Mouse (Mus musculus) midbrain, embryonic 11.5 days (tissue): ENCODE measurements around the gene Ptges3. TPM values are rescaled to one million over a fixed set of nuclear protein-coding genes. Genes with fewer than 3 reads are reported as not detected.
A peak's percentile ranks its signal among the peaks of the same experiment; 100 is the strongest.

ENCODE experiments used
- ATAC-seq: fragments of 200-750 bp; cut with Nextera tagmentation; 2 replicates; pipeline ENCODE4 v1.8.0; 2017; ENCODE audit warnings: moderate TSS enrichment, moderate library complexity; ENCODE audit not compliant: low FRiP score
- DNase-seq: peaks from one replicate; pipeline ENCODE4 v3.0.0; 2015; ENCODE audit warnings: low spot score; ENCODE audit errors: missing footprints
- H3K27ac ChIP-seq: fragments of 300-500 bp; sonication (generic); 2 replicates; pipeline ENCODE4 v1.5.1; 2014; ENCODE audit warnings: low read depth, low read length
- H3K27me3 ChIP-seq: fragments of 300-500 bp; sonication (generic); 2 replicates; pipeline ENCODE4 v1.6.1; 2014; ENCODE audit warnings: mild to moderate bottlenecking, low read length, moderate library complexity, mixed read lengths; ENCODE audit not compliant: control insufficient read depth, insufficient read depth
- H3K36me3 ChIP-seq: fragments of 300-500 bp; sonication (generic); 2 replicates; pipeline ENCODE4 v1.6.1; 2014; ENCODE audit warnings: mild to moderate bottlenecking, low read length, moderate library complexity, mixed read lengths; ENCODE audit not compliant: control insufficient read depth, insufficient read depth
- H3K4me1 ChIP-seq: fragments of 300-500 bp; sonication (generic); 2 replicates; pipeline ENCODE4 v1.6.1; 2014; ENCODE audit warnings: low read length; ENCODE audit not compliant: control insufficient read depth, insufficient read depth
- H3K4me2 ChIP-seq: fragments of 300-500 bp; sonication (generic); 2 replicates; pipeline ENCODE4 v1.6.1; 2014; ENCODE audit warnings: mild to moderate bottlenecking, moderate library complexity
- H3K4me3 ChIP-seq: fragments of 300-500 bp; sonication (generic); 2 replicates; pipeline ENCODE4 v1.5.1; 2014; ENCODE audit warnings: low read depth, low read length
- H3K9ac ChIP-seq: fragments of 300-500 bp; sonication (generic); 2 replicates; pipeline ENCODE4 v1.6.1; 2014; ENCODE audit warnings: low read length
- H3K9me3 ChIP-seq: fragments of 300-500 bp; sonication (generic); 2 replicates; pipeline ENCODE4 v1.6.1; 2016; ENCODE audit warnings: low read length; ENCODE audit not compliant: control insufficient read depth
- WGBS: fragments of 180-500 bp; shearing (Covaris S2); extraction: QIAGEN DNeasy Blood & Tissue Kit; methylation state at CpG from one replicate; pipeline ENCODE4 v1.1.7; 2014; 5-methylcytosine and 5-hydroxymethylcytosine counted together
- polyA plus RNA-seq: library from polyadenylated mRNA; unstranded; fragments of >200 nt; fragmentation: Nextera tagmentation; extraction: Ambion mirVana; gene quantifications from 2 replicates; pipeline ENCODE4 v1.2.1, GENCODE M21; 2014

Gene Ptges3
- polyA plus RNA-seq, 1 experiment from 2014 or later, result 692 TPM

GRCm38 (mm10) chr10:128037921-128038320 is 20.8 kb upstream of the Ptges3 start:
- DNase-seq (peak; percentile 71), ATAC-seq (no peak)
- peaks cover 20% of the 10 kb centered on the region for H3K4me1 ChIP-seq
- 56% methylated on average over 3 of the region's 3 CpGs for WGBS
- H3K4me3 ChIP-seq, result no peak overlapping the region
- H3K27me3 ChIP-seq, result no peaks in the 10 kb centered on the region
- H3K9ac ChIP-seq, result no peak overlapping the region
- H3K27ac ChIP-seq, result no peak overlapping the region
- peak overlapping the region; percentile 0; the same call in 1 of the 2 replicates for H3K4me2 ChIP-seq
- H3K36me3 ChIP-seq, result peaks cover 13% of the 10 kb centered on the region
- no peaks in the 10 kb centered on the region for H3K9me3 ChIP-seq

DNA sequence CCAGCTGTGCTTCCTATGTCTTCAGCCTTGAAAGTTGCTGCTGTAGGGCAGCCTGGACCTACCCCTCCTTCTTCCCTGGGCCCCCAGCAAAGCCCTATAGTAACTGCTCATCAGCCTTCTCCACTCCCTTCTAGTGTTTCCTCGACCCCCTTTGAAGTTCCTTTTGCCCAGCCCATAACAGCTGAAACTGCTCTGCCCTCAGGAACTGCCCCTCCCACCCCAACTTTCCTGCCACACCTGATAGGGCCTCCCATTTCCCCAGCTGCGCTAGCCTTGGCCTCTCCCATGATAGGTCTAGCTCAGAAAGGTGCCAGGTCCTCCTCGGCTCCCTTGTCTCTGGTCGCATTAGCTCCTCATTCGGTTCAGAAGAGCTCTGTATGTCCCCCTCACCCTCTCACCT is 19.6 kb upstream of the Ptges3 start:
- DNase-seq (peak; percentile 73), ATAC-seq (no peak)
- Histone ChIP-seq H3K27me3 (no peaks in the 10 kb centered on the region), H3K9ac (no peak overlapping the region), H3K27ac (no peak overlapping the region), H3K4me3 (no peak overlapping the region), H3K36me3 (peaks cover 13% of the 10 kb centered on the region), H3K4me1 (peaks cover 20% of the 10 kb centered on the region), H3K4me2 (no peak overlapping the region), H3K9me3 (no peaks in the 10 kb centered on the region)
- 83% methylated on average over 5 of the region's 5 CpGs for WGBS

GRCm38 (mm10) chr10:128039858-128040257 is 18.9 kb upstream of the Ptges3 start:
- Histone ChIP-seq H3K9ac (no peak overlapping the region), H3K36me3 (peaks cover 17% of the 10 kb centered on the region), H3K4me1 (peaks cover 17% of the 10 kb centered on the region), H3K9me3 (no peaks in the 10 kb centered on the region), H3K4me3 (no peak overlapping the region), H3K4me2 (no peak overlapping the region), H3K27ac (no peak overlapping the region), H3K27me3 (no peaks in the 10 kb centered on the region)
- WGBS, result 78% methylated on average over 3 of the region's 3 CpGs
- ATAC-seq (no peak), DNase-seq (no peak)

DNA sequence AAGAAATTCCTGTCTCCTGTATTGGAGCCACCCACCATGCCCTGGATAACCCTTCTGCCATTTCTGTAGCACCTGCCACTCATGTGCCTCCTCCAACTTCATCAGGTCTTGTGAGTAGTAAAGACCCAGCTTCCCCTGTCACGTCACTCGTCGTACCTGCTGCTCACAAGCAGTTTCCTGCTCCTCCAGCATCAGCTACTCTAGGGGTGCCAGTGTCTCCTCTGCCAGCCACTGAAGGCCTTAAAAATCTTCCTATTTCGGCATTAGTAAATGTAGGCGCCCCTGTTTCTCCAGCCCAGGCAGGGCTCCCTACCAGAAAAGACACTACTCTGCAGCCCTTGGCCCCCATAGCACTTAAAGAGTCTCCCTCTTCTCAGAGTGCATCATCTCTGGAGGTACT is 18.5 kb upstream of the Ptges3 start:
- WGBS, result 93% methylated on average over 5 of the region's 5 CpGs
- Histone ChIP-seq H3K9ac (no peak overlapping the region), H3K27ac (no peak overlapping the region), H3K9me3 (no peaks in the 10 kb centered on the region), H3K4me3 (no peak overlapping the region), H3K4me1 (peaks cover 14% of the 10 kb centered on the region), H3K36me3 (peaks cover 17% of the 10 kb centered on the region), H3K27me3 (no peaks in the 10 kb centered on the region), H3K4me2 (no peak overlapping the region)
- ATAC-seq (no peak), DNase-seq (peak; percentile 82)

DNA sequence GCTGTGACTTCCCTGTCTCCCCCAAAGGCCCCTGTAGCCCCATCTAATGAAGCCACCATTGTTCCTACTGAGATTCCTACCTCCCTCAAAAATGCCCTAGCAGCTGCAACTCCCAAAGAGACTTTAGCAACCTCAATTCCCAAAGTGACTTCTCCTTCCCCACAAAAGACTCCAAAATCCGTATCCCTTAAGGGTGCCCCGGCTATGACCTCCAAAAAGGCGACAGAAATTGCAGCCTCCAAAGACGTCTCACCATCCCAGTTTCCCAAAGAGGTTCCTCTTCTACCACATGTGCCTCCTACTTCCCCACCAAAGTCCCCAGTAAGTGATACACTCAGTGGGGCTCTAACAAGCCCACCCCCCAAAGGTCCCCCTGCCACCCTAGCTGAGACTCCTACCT is 17.1 kb upstream of the Ptges3 start:
- Histone ChIP-seq H3K9ac (no peak overlapping the region), H3K9me3 (no peaks in the 10 kb centered on the region), H3K4me3 (no peak overlapping the region), H3K27ac (no peak overlapping the region), H3K4me1 (peaks cover 14% of the 10 kb centered on the region), H3K27me3 (no peaks in the 10 kb centered on the region), H3K36me3 (peaks cover 24% of the 10 kb centered on the region), H3K4me2 (no peak overlapping the region)
- DNase-seq (peak; percentile 57), ATAC-seq (no peak)
- WGBS, result 87% methylated on average over 4 of the region's 4 CpGs

DNA sequence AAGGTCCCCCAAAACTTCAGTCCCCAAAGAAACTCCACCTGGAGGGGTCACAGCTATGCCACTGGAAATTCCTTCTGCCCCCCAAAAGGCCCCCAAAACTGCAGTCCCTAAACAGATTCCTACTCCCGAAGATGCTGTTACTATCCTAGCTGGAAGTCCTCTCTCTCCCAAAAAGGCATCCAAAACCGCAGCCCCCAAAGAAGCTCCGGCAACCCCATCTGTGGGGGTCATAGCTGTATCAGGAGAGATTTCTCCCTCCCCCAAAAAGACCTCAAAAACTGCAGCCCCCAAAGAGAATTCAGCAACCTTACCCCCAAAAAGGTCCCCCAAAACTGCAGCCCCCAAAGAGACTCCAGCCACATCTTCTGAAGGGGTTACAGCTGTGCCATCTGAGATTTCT is 16.3 kb upstream of the Ptges3 start:
- WGBS, result 91% methylated on average over 3 of the region's 3 CpGs

GRCm38 (mm10) chr10:128043041-128043835 is 15.5 kb upstream of the Ptges3 start:
- Histone ChIP-seq H3K4me1 (peaks cover 3% of the 10 kb centered on the region), H3K9ac (no peak overlapping the region), H3K27ac (no peak overlapping the region), H3K4me3 (no peak overlapping the region), H3K9me3 (no peaks in the 10 kb centered on the region), H3K4me2 (no peak overlapping the region), H3K27me3 (no peaks in the 10 kb centered on the region), H3K36me3 (peaks cover 26% of the 10 kb centered on the region)
- DNase-seq, result peak; percentile 74
- no peak for ATAC-seq
- WGBS, result 79% methylated on average over 3 of the region's 3 CpGs

More for the DNA sequence above, 16.3 kb upstream of the Ptges3 start:
- H3K4me1 ChIP-seq, result peaks cover 7% of the 10 kb centered on the region
- no peaks in the 10 kb centered on the region for H3K9me3 ChIP-seq
- no peak overlapping the region for H3K4me2 ChIP-seq
- DNase-seq, result peak; percentile 61
- peaks cover 28% of the 10 kb centered on the region for H3K36me3 ChIP-seq
- H3K9ac ChIP-seq, result no peak overlapping the region
- no peak overlapping the region for H3K27ac ChIP-seq
- H3K27me3 ChIP-seq, result no peaks in the 10 kb centered on the region
- H3K4me3 ChIP-seq, result no peak overlapping the region
- no peak for ATAC-seq

DNA sequence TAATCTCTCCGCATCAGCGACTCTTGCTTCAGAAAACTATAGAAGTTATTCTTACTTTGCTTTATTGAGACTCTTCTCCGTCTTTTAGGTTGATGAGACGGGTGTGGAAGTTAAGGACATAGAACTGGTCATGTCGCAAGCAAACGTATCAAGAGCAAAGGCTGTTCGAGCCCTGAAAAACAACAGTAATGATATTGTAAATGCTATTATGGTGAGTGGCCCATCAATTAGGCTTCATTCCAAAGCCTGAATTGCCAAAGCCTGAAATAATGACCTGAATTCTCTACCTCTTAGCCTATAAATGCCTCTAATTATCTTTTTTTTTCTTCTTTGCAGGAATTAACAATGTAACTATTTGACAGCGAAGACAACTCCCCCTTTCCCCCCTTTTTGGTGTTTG is 10.6 kb upstream of the Ptges3 start:
- no peak overlapping the region for H3K4me2 ChIP-seq
- 97% methylated on average over 8 of the region's 8 CpGs for WGBS
- H3K27me3 ChIP-seq, result no peaks in the 10 kb centered on the region
- no peak overlapping the region for H3K9ac ChIP-seq
- no peaks in the 10 kb centered on the region; the same call in none of the 2 replicates for H3K4me1 ChIP-seq
- no peak for ATAC-seq
- DNase-seq, result peak; percentile 69
- no peak overlapping the region for H3K27ac ChIP-seq
- peaks cover 32% of the 10 kb centered on the region for H3K36me3 ChIP-seq
- no peaks in the 10 kb centered on the region for H3K9me3 ChIP-seq
- H3K4me3 ChIP-seq, result no peak overlapping the region

GRCm38 (mm10) chr10:128049741-128050140 is 9.0 kb upstream of the Ptges3 start:
- Histone ChIP-seq H3K27ac (no peak overlapping the region), H3K4me3 (no peak overlapping the region), H3K27me3 (no peaks in the 10 kb centered on the region), H3K9me3 (no peaks in the 10 kb centered on the region), H3K36me3 (peaks cover 28% of the 10 kb centered on the region), H3K9ac (no peak overlapping the region), H3K4me1 (no peaks in the 10 kb centered on the region), H3K4me2 (no peak overlapping the region)
- DNase-seq (no peak), ATAC-seq (0 out of 2 replicates have a peak, but pooled peaks have one; percentile 57)
- WGBS, result 93% methylated on average over 2 of the region's 2 CpGs
